Mouse (Mus musculus): ENCODE results near the gene Gm15023. TPM values are rescaled to one million over a fixed set of nuclear protein-coding genes. Genes with fewer than 3 reads are reported as not detected.
A peak's percentile ranks its signal among the peaks of the same experiment; 100 is the strongest.
"Not testable (repeated sequence)": the region's sequence is repeated elsewhere in the genome, so short reads cannot be mapped to it uniquely, and the experiment has no call there.

Gm15023 gene
- under 1 TPM in 1 of 2 experiments, not detected in 1; 0.12 TPM for polyA plus RNA-seq (2017; shearing (Covaris generic))

DNA sequence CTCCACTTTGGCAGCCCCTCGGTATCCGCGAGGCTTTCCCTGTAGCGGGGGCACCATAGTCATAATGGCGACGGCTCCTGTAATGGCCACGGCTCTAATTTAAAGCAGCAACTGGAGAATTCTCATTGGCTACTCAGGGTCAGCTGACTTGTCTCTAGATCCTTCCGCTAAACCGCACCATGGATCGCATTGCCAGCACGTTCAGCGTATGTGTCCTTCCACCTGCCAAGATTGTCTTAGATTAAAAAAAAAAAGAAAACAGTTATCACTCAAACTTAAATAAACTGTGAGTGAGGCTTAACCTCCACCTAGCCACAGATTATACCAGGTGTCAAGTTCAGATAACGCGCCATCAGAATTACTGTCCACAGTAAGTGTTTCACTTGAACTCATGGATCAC lies at the start of gene Gm15023:
Gm15023 (minus strand) TSS at position 101 of the 400 bp plus-strand sequence.
- not testable (repeated sequence) for ATAC-seq

DNA sequence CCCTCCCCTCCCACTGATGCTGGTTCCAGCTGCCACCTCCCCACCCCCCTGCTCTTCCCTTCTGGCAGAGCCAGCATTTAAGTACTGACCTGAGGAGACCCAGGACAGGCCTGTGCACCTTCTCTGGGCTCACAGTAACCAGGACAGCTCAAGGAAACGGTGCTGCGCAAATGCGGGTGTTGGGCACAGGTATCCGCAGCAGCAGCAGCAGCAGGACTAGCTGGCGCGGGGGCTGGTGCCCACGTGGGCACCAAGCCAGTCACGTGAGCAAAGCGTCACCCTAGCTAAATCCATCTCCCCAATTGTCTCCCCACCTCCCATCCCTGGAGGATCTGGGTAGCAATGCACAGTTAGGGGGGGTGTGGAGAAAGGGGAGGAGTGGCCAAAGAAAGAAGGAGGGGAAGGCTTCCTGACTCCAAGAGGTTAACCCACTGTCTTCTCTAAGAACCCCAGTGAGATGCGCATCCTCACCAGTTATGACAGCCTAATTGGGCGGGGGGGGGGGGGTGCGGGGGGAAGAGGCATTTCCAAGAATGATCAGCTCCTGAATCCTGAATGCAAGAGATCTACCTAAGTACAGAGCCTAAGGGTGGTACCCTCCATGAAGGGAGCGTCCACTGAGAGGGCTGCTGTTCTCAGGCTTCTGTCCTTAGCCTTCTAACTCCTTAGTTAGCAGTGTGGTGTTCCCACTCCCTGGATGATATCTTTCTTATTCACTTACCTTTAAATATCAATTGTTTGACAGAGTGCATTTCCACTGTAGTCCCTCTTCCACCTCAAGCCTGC lies 33.2 kb upstream of the Gm15023 start, which contains the start of gene Tceal6:
Tceal6 (minus strand) TSS at position 252 of the 786 bp plus-strand sequence.
- no peak for ATAC-seq

DNA sequence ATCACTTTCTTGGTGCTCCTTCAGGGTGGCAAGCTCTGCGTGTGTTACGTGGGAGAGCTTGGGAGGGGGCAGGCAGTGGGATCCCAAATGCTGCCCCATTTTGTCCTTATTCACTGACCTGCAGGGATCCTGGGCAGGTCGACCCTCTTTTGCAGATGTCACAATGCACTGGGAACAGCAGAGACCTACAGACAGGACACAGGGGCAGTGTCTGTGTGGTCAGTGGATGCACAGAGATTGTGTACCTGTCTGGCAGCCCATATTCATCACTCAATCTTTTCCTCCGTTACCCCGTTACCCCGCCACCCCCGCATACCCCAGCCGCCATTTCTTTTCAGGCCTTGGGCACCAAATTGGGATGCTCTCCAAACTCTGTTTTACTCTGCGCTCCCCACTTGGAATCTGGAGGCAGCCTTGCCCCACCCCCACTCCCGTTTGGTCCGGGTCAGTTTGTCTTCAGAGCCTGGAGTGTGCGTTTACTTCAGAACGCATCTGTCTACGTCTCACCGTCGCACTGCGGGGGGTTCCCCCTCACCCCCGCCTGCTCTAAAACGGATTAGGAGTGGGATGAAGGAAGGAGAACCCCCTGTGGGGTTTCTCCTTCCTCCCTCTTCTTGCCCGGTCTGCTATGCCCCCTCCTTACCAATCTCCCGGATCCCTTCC lies 32.5 kb upstream of the Gm15023 start:
- ATAC-seq, result not testable (repeated sequence)

DNA sequence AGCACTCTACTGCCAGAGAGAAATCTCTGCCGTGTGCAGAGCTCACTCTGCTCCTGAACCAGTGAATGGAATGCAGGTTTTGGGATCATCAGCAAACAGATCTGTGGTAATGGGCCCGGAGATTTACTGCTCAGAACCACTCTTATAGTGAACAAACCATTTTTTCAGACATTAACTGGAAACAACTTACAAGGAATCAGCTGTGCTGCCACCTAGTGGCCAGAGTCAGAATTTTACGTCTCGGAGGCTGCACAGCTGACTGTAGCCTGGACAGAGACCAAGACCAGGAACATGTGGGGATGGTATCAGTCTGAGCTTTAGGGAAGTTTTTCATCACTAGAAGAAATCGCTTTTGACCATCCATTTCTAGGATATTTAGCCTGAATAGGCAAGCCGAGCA lies 12.5 kb upstream of the Gm15023 start:
- peak; percentile 32 for ATAC-seq

DNA sequence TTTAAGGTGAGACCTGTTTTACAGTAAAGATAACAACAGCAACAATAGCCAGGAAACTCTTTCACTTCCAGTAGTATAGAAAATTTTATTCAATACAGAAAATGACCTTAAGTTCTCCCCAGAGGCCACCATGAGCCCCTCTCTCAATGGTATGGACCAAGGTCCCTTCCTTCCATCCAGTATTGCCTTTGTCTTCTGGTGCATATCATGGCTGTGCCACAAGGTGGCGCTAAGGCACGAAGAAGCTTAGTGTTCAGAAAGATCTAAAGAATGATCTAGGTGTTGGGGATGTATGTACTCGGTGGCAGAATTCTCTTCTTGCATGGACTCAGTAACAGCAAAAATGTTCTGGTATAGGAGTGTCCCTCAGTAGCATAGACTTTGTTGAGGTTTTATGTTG lies 11.2 kb upstream of the Gm15023 start:
- ATAC-seq, result not testable (repeated sequence)

Other genes with a start within 250 kb of the Gm15023 start
- under 1 TPM in 1 of 2 experiments, not detected in 1; 0.25 TPM for gene Nxf2, start 212.9 kb downstream of the Gm15023 start, polyA plus RNA-seq (2017; shearing (Covaris generic))
- gene Zmat1, start 168.4 kb downstream of the Gm15023 start, polyA plus RNA-seq (2017; shearing (Covaris generic)), result 1 to 10 TPM; 5.2 to 5.8 TPM
- gene Tceal6, start 33.1 kb upstream of the Gm15023 start, polyA plus RNA-seq (2017; shearing (Covaris generic)), result not detected
- gene Pramel3, start 124.7 kb upstream of the Gm15023 start, polyA plus RNA-seq (2017; shearing (Covaris generic)), result not detected
- not detected for gene Gm5128, start 195.7 kb upstream of the Gm15023 start, polyA plus RNA-seq (2017; shearing (Covaris generic))

All from activated CD4-positive, CD25-positive, alpha-beta regulatory T cell, adult 4 months (primary cell).